Mouse (Mus musculus) E14TG2a.4 (cell line): Measurements from ENCODE around the gene Slc25a23.
A peak's percentile ranks its signal among the peaks of the same experiment; 100 is the strongest.

Experiments used
- H3K27me3 ChIP-seq: 2 replicates; pipeline ENCODE4 v1.6.1; 2014; ENCODE audit warnings: low read length, control low read depth; ENCODE audit not compliant: insufficient read depth
- H3K36me3 ChIP-seq: 2 replicates; pipeline ENCODE4 v1.6.1; 2014; ENCODE audit warnings: low read length, control low read depth; ENCODE audit not compliant: insufficient read depth
- H3K4me1 ChIP-seq: replicated peaks from 2 replicates; pipeline ENCODE4 v1.6.1; 2014; ENCODE audit warnings: low read depth, low read length, control low read depth
- H3K4me3 ChIP-seq: replicated peaks from 2 replicates; pipeline ENCODE4 v1.5.1; 2014; ENCODE audit warnings: mild to moderate bottlenecking, low read length
- H3K9me3 ChIP-seq: 2 replicates; pipeline ENCODE4 v1.6.1; 2014; ENCODE audit warnings: low read length, control low read depth
- CTCF ChIP-seq: conservative IDR thresholded peaks from 2 replicates; pipeline ENCODE4 v1.5.1; 2014; ENCODE audit warnings: low read length
- NANOG ChIP-seq: IDR thresholded peaks from 2 replicates; pipeline ENCODE4 v1.6.1; 2014; ENCODE audit warnings: borderline replicate concordance, low read length, mixed read lengths
- POU5F1 ChIP-seq: IDR thresholded peaks from 2 replicates; pipeline ENCODE4 v1.6.1; 2014; ENCODE audit warnings: low read length, borderline replicate concordance

The Slc25a23 gene

GRCm38 (mm10) chr17:57099629-57100325 lies 40.1 kb upstream of the Slc25a23 start:
- Histone ChIP-seq H3K9me3 (no peaks in the 10 kb centered on the region), H3K4me1 (peaks cover 60% of the 10 kb centered on the region), H3K27me3 (peaks cover 20% of the 10 kb centered on the region), H3K4me3 (peak overlapping the region; percentile 60), H3K36me3 (no peaks in the 10 kb centered on the region)
- TF ChIP-seq NANOG (peak; percentile 61; the same call in 1 of the 2 replicates), CTCF (no peak)

- no peaks in the 10 kb centered on the region for H3K36me3 ChIP-seq
- peaks cover 53% of the 10 kb centered on the region for H3K4me1 ChIP-seq
- TF ChIP-seq CTCF: no peak
- H3K27me3 ChIP-seq: peaks cover 13% of the 10 kb centered on the region
- no peak overlapping the region for H3K4me3 ChIP-seq
- no peaks in the 10 kb centered on the region for H3K9me3 ChIP-seq
Measured at GRCm38 (mm10) chr17:57098321-57098720, 38.7 kb upstream of the Slc25a23 start.

- Histone ChIP-seq H3K4me3 (peak overlapping the region; percentile 67), H3K4me1 (peaks cover 43% of the 10 kb centered on the region), H3K27me3 (peaks cover 23% of the 10 kb centered on the region), H3K9me3 (no peaks in the 10 kb centered on the region), H3K36me3 (no peaks in the 10 kb centered on the region)
- TF ChIP-seq POU5F1: no peak
- TF ChIP-seq CTCF: peak; percentile 76
- TF ChIP-seq NANOG: no peak
Measured at GRCm38 (mm10) chr17:57096623-57096920, 36.9 kb upstream of the Slc25a23 start.

GRCm38 (mm10) chr17:57095855-57096622 lies 36.4 kb upstream of the Slc25a23 start:
- no peaks in the 10 kb centered on the region for H3K9me3 ChIP-seq
- peaks cover 23% of the 10 kb centered on the region for H3K27me3 ChIP-seq

GRCm38 (mm10) chr17:57094222-57094621 lies 34.6 kb upstream of the Slc25a23 start:
- Histone ChIP-seq H3K9me3 (no peaks in the 10 kb centered on the region), H3K27me3 (peaks cover 39% of the 10 kb centered on the region), H3K4me1 (peaks cover 28% of the 10 kb centered on the region), H3K36me3 (no peaks in the 10 kb centered on the region), H3K4me3 (no peak overlapping the region)
- TF ChIP-seq CTCF (no peak), NANOG (no peak), POU5F1 (no peak)

More at GRCm38 (mm10) chr17:57095855-57096622, 36.4 kb upstream of the Slc25a23 start:
- Histone ChIP-seq H3K36me3 (no peaks in the 10 kb centered on the region), H3K4me1 (peaks cover 43% of the 10 kb centered on the region), H3K4me3 (peak overlapping the region; percentile 67)
- no peak for TF ChIP-seq CTCF
- TF ChIP-seq POU5F1: no peak
- no peak for TF ChIP-seq NANOG

GRCm38 (mm10) chr17:57087049-57087832 lies 27.6 kb upstream of the Slc25a23 start, which contains the start of gene Tubb4a:
Gene Tubb4a, minus strand, starts transcription at chr17:57087782.
- H3K36me3 ChIP-seq: no peaks in the 10 kb centered on the region
- H3K9me3 ChIP-seq: no peaks in the 10 kb centered on the region
- peaks cover 12% of the 10 kb centered on the region for H3K4me1 ChIP-seq
- H3K4me3 ChIP-seq: peak within 1 kb of the TSS; percentile 69
- TF ChIP-seq NANOG: no peak
- no peak for TF ChIP-seq CTCF
- no peak for TF ChIP-seq POU5F1
- H3K27me3 ChIP-seq: peaks cover 78% of the 10 kb centered on the region

GRCm38 (mm10) chr17:57085970-57086757 lies 26.5 kb upstream of the Slc25a23 start:
- no peaks in the 10 kb centered on the region for H3K36me3 ChIP-seq
- H3K27me3 ChIP-seq: peaks cover 72% of the 10 kb centered on the region
- TF ChIP-seq POU5F1 (no peak), NANOG (no peak), CTCF (no peak)
- no peak overlapping the region for H3K4me3 ChIP-seq
- H3K4me1 ChIP-seq: peaks cover 19% of the 10 kb centered on the region
- H3K9me3 ChIP-seq: no peaks in the 10 kb centered on the region

GRCm38 (mm10) chr17:57082481-57082880 lies 22.8 kb upstream of the Slc25a23 start:
- Histone ChIP-seq H3K4me3 (no peak overlapping the region), H3K27me3 (peaks cover 45% of the 10 kb centered on the region), H3K4me1 (peaks cover 48% of the 10 kb centered on the region), H3K9me3 (no peaks in the 10 kb centered on the region), H3K36me3 (no peaks in the 10 kb centered on the region)
- TF ChIP-seq POU5F1: no peak
- no peak for TF ChIP-seq NANOG
- no peak for TF ChIP-seq CTCF
